Mouse (Mus musculus): ENCODE measurements around the gene Gm17079.

DNA sequence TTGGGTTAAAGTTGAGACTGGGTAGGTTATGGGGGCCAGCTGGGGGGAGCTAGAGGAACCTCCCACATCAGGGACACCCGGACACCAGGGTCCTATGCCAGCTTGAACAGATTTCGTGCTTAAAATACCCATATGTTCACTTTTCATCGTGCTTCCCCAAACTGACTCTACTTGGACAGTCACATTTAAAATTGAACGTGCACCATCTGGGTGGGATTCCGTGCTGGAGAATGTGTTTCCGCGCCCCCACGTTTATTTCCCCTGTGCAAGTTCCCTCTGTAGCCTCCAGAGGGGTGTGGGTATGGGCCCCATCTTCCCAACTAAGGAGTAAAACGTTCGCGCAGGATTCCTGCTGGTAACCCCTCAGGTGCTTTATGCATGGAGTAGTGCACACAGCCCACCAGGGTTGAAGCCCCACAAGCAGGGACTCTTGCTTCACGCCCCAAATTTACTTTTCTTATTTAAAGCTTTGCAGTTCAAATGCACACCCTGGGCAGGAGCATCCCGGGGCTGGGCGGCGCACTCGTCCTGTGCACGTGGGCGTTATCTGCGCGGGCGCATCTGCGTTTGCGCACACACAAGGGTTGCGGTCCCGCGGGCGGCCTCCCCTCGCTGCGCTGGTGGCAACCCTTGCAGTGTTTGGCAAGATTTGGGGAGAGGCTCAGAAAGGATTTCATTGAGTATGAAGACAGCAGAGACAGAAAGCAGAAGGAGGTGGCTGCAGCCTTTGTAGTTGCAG, 43.3 kb upstream of the Gm17079 start:
- TF ChIP-seq EP300 (IDR thresholded peaks at IDR 0.05; ENCODE audit: insufficient read depth, low read depth, low read length) (no peak), CTCF (IDR thresholded peaks at IDR 0.05) (no peak)

Data from heart, adult 2 months (tissue).